Mouse (Mus musculus) right cerebral cortex, postnatal 36 days (tissue): ENCODE data around the gene Ncapd3.
A peak's percentile ranks its signal among the peaks of the same experiment; 100 is the strongest.

ENCODE experiments used
- DNase-seq, 2 experiments: peaks; one replicate each; pipeline ENCODE4 v3.0.0; 2022; ENCODE audit warnings: low spot score in 2 of 2, mixed read lengths in 1 of 2

Gene Ncapd3

GRCm38 (mm10) chr9:27043892-27044291, 13.9 kb downstream of the Ncapd3 start:
- DNase-seq, result no peak

GRCm38 (mm10) chr9:27049492-27049891, 19.5 kb downstream of the Ncapd3 start:
- no peak for DNase-seq

- peak; percentile 37 to 79 for DNase-seq
Measured at GRCm38 (mm10) chr9:27058341-27058740, 28.4 kb downstream of the Ncapd3 start.

GRCm38 (mm10) chr9:27070895-27071294, 40.9 kb downstream of the Ncapd3 start:
- DNase-seq, result no peak

GRCm38 (mm10) chr9:27074677-27075076, 44.7 kb downstream of the Ncapd3 start:
- no peak for DNase-seq

- DNase-seq, result no peak
Measured at GRCm38 (mm10) chr9:27075812-27076211, 45.8 kb downstream of the Ncapd3 start.

- no peak for DNase-seq
Measured at GRCm38 (mm10) chr9:27086256-27086655, 56.3 kb downstream of the Ncapd3 start.

- no peak for DNase-seq
Measured at GRCm38 (mm10) chr9:27087402-27087801, 57.4 kb downstream of the Ncapd3 start.

- no peak for DNase-seq
Measured at GRCm38 (mm10) chr9:27090134-27090533, 60.2 kb downstream of the Ncapd3 start.

GRCm38 (mm10) chr9:27090801-27091775, 61.1 kb downstream of the Ncapd3 start:
- DNase-seq, result peak in 1 of 2 experiments; percentile 44

GRCm38 (mm10) chr9:27092916-27093315, 62.9 kb downstream of the Ncapd3 start:
- no peak for DNase-seq

- DNase-seq, result no peak
Measured at GRCm38 (mm10) chr9:27098092-27098491, 68.1 kb downstream of the Ncapd3 start.

- DNase-seq, result no peak
Measured at GRCm38 (mm10) chr9:27098557-27098956, 68.6 kb downstream of the Ncapd3 start.

- no peak for DNase-seq
Measured at GRCm38 (mm10) chr9:27099474-27099873, 69.5 kb downstream of the Ncapd3 start.

- DNase-seq, result no peak
Measured at GRCm38 (mm10) chr9:27101466-27101865, 71.5 kb downstream of the Ncapd3 start.

- DNase-seq, result no peak
Measured at GRCm38 (mm10) chr9:27106081-27106480, 76.1 kb downstream of the Ncapd3 start.

- no peak for DNase-seq
Measured at GRCm38 (mm10) chr9:27108451-27108850, 78.5 kb downstream of the Ncapd3 start.

- peak in 1 of 2 experiments; percentile 79 for DNase-seq
Measured at GRCm38 (mm10) chr9:27109533-27110514, 79.8 kb downstream of the Ncapd3 start.

- DNase-seq, result peak in 1 of 2 experiments; percentile 65
Measured at GRCm38 (mm10) chr9:27110681-27111080, 80.7 kb downstream of the Ncapd3 start.

GRCm38 (mm10) chr9:27111756-27112155, 81.8 kb downstream of the Ncapd3 start:
- DNase-seq, result no peak

GRCm38 (mm10) chr9:27121254-27121653, 91.3 kb downstream of the Ncapd3 start:
- DNase-seq, result no peak

- no peak for DNase-seq
Measured at GRCm38 (mm10) chr9:27122076-27122475, 92.1 kb downstream of the Ncapd3 start.
